Mouse (Mus musculus) retina, postnatal 7 days (tissue): ENCODE results near the gene Ccl9.

Experiments used
- DNase-seq: peaks from one replicate; pipeline ENCODE4 v3.0.0-alpha.2; 2012; ENCODE audit warnings: low read depth, low spot score

Ccl9 gene

GRCm38 (mm10) chr11:83538705-83539314 is 39.6 kb downstream of the Ccl9 start:
- no peak for DNase-seq

DNA sequence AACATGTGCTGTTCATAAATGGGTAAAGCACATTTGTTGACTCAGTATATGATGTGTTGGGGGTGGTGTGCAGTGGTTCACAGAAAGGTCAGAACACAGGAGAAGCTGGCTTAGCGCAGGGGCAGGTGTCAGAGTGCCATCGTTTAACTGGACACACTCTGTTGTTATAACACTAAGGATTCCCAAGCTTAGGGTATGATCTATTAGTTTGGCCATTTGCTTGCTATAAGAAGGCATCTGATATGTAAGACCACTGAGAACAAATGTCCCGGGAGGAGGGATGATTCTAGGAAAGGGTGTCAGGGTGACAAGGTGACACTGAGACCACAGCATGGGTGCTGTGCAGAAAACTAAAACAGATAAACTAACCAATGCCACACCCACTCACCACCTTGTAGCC is 41.6 kb downstream of the Ccl9 start:
- no peak for DNase-seq

GRCm38 (mm10) chr11:83534609-83535423 is 43.6 kb downstream of the Ccl9 start:
- DNase-seq: no peak

DNA sequence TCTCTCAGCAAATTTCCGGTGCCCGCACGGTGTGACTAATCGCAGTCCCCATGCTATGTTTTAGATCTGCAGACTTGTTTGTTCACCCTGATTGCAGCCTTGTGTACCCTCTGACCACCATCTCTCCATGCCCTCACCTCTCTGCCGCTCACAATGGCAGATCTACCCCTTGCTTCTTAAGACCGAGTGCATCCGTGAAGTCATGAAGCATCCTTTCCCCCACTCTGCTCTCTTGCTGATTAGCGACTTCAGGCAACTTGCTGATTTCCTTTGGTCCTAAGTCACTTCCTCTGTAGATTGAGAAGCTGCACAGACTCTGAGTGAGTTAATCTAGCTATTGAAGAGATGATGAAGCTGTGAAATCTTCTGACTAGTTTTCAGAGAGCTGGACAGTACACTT is 44.3 kb downstream of the Ccl9 start:
- DNase-seq: no peak

- no peak for DNase-seq
Observed at GRCm38 (mm10) chr11:83533192-83533591, 45.2 kb downstream of the Ccl9 start.

GRCm38 (mm10) chr11:83530360-83530759 is 48.1 kb downstream of the Ccl9 start, which contains the start of gene Ccl5:
TSS of gene Ccl5 (minus strand) at chr11:83530518.
- DNase-seq: no peak

DNA sequence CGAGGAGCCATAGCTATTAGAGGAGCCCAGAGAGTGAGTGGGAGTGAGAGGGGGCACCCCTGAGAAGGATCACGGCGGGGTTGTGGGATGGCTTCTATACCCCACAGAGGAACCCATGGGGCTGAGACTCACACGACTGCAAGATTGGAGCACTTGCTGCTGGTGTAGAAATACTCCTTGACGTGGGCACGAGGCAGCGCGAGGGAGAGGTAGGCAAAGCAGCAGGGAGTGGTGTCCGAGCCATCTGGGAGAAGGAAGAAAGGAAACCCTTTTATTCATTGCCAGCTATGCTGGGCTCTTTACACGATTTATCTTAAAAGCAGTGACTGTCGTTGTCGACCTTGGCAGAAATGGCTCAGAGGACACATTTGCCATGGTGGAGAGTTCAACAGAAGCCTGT is 49.4 kb downstream of the Ccl9 start:
- DNase-seq: no peak
